Mouse (Mus musculus) G1E (cell line): ENCODE measurements around the gene Cd300ld2.

ENCODE experiments used
- CTCF ChIP-seq: IDR thresholded peaks from 2 replicates; pipeline ENCODE4 v1.5.1; 2012; ENCODE audit warnings: low read depth, low read length, inconsistent platforms, mixed read lengths
- GATA1 ChIP-seq: IDR thresholded peaks from 2 replicates; pipeline ENCODE4 v1.6.1; 2012; ENCODE audit warnings: borderline replicate concordance, low read length, inconsistent platforms, mixed read lengths
- GATA2 ChIP-seq: IDR thresholded peaks from 2 replicates; pipeline ENCODE4 v1.6.1; 2012; ENCODE audit warnings: low read depth, low read length, inconsistent platforms, borderline replicate concordance
- POLR2AphosphoS5 ChIP-seq: IDR thresholded peaks from 2 replicates; pipeline ENCODE4 v1.6.1; 2012; ENCODE audit warnings: low read depth, low read length, inconsistent platforms; ENCODE audit not compliant: insufficient replicate concordance

DNA sequence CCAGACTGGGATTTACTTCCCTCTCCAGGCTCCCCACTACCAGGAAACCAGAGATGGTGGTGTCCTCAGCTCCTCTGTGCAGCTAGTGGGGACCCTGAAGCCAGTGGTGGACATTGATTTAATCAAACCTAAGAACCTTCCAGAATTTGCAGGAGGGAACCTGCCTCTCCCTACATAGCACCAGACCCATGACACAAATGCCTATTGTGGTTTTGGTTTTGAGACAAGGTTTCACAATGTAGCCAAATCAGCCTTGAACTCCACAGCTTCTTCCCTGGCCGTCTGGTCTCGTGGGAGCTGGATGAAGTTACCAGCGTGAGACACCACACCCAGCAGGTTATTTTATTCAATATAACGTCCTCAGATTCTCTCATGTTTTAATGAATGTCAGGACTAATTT lies 42.7 kb upstream of the Cd300ld2 start:
- TF ChIP-seq CTCF, result no peak
- TF ChIP-seq GATA1, result no peak
- no peak for TF ChIP-seq GATA2
- no peak for TF ChIP-seq POLR2AphosphoS5
